Mouse (Mus musculus) NIH3T3 (cell line): Measurements from ENCODE around the gene Mrtfa.

Experiments
- DNase-seq: peaks from one replicate; pipeline ENCODE4 v3.0.0-alpha.2; 2012; ENCODE audit warnings: low read depth

Gene Mrtfa

GRCm38 (mm10) chr15:81066976-81067375 is 123.6 kb downstream of the Mrtfa start:
- DNase-seq = no peak

GRCm38 (mm10) chr15:81064661-81065060 is 125.9 kb downstream of the Mrtfa start:
- DNase-seq = no peak

DNA sequence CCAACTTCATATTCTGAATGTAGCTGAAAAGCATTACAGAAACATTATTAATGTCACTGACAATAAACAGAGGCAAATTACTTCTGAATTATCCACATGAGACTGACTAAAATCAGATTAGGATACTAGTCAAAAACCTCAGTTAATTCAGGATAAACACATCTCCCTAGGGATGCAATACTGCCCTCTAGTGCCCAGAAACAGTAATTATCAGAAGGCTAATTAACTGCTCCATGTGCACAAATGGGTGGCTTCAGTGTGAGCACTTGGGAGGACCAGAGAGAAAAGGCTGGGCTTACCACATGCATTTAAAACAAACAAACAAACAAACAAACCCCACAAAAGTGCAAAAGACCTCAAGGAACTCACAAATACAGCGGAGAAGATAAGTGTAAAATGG is 126.4 kb downstream of the Mrtfa start:
- DNase-seq = peak; percentile 71

- DNase-seq = peak; percentile 57
Measured at GRCm38 (mm10) chr15:81062616-81063015, 127.9 kb downstream of the Mrtfa start.

GRCm38 (mm10) chr15:81062175-81062588 is 128.4 kb downstream of the Mrtfa start:
- DNase-seq = peak; percentile 84

GRCm38 (mm10) chr15:81060975-81061374 is 129.6 kb downstream of the Mrtfa start:
- no peak for DNase-seq

- DNase-seq = no peak
Measured at GRCm38 (mm10) chr15:81057736-81058135, 132.8 kb downstream of the Mrtfa start.

GRCm38 (mm10) chr15:81055488-81055887 is 135.1 kb downstream of the Mrtfa start:
- no peak for DNase-seq

- DNase-seq = no peak
Measured at GRCm38 (mm10) chr15:81052491-81052890, 138.1 kb downstream of the Mrtfa start.

GRCm38 (mm10) chr15:81050488-81050887 is 140.1 kb downstream of the Mrtfa start:
- no peak for DNase-seq

GRCm38 (mm10) chr15:81049401-81050053 is 141.0 kb downstream of the Mrtfa start:
- DNase-seq = peak; percentile 65

DNA sequence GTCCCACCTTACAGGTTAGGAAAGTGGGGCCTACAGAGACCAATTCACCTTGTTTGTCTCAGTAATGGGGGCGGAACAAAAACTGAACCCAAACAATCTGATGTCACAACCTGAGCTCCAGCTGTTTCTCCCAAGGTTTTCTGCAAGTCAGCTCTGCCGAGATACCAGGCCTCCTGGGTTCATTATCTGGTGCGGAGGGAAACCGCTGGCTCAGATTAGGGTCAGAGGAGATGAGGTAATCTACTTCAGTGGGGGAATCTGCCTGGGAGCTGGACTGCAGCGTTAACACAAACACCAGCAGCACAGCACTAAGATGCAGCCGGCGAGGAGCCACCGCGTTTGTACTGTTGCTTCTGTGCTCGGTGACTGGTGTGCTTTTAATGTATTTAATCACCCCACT is 143.1 kb downstream of the Mrtfa start:
- DNase-seq = no peak

- DNase-seq = no peak
Measured at GRCm38 (mm10) chr15:81046061-81046460, 144.5 kb downstream of the Mrtfa start.

GRCm38 (mm10) chr15:81045336-81045735 is 145.2 kb downstream of the Mrtfa start:
- DNase-seq = no peak

GRCm38 (mm10) chr15:81044446-81044845 is 146.1 kb downstream of the Mrtfa start:
- DNase-seq = no peak

DNA sequence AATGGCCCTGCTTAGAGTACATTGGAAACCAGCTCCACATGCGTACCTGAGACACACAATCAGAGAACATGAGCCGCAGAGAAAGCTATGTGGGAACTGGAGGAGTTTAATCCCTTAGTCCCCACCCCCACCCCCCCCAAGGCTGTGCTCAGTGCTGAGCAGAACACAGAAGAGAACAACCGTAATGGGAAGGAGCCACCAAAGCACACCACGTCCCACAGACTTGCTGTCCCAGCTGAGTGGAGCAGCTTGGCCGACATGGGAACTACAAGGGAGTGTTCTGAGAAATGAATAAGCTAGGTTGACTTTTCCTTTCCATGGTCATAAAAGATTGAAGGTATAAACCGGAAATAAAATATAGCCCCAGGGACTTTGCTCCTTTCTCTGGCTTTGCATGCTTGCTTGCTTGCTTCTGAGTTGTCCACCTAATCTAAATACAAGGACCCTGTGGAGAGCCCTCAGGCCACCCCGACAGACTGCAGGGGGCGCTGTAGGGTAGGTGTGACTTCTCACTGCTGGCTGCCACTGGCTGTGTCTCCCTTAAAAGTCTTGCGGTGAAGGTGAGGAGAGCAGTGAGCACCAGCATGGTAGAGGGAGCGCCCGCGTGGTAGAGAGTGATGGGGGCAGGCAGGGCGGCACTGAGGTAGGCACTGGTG is 148.2 kb downstream of the Mrtfa start:
- peak; percentile 52 for DNase-seq

- no peak for DNase-seq
Measured at GRCm38 (mm10) chr15:81041767-81042166, 148.8 kb downstream of the Mrtfa start.

DNA sequence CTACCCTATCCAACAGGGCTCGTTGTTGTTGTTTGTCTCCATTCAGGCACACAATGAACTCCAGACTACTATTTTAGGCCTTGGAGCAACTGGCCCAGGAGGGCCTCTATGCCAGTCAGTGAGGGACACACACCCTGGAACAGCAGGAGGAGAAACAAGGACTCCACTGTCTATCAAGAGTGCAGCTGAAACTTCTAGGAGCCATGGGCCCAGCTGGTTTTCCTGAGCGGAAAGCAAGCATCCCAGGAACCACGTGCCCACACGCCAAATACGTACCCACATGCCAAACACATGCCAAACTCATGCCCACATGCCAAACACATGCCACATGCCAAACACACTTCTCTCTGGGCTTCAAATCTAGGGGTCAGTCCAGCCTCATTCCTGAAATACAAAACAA is 152.1 kb downstream of the Mrtfa start:
- no peak for DNase-seq

DNA sequence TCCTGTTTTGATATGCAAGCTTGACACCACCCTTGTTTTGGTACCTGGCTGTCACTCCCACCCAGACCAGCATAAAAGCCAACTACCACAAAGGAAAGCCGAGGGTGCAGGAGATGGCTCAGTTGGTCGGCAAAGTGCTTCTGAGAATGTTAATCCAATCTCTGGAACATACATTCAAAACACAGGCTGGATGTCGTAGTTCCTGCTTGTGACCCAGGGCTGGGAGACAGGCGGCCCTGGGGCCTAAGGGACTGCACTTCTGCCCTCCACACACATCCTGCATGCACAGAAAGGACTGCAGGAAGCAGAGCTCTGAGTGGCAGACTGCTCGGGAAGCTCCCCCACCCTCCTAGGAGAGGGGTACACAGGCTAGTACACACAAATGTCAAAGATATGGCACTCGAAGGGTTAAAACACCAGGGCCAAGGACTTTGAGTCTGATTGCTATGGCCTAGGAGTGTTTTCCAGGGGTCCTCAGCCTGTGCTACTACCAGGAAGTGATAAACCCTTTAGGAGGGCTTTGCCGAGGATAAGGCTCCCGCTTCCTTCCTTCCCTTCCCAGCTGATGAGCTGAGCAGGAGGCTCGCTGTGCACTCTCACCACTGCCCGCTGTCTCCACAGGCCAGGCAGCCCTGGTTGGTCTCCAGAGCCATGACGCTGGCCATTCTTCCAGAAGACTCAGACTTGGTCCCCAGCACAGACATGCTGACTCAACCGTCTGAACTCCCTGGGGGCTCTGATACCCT is 155.0 kb downstream of the Mrtfa start:
- DNase-seq = no peak

- no peak for DNase-seq
Measured at GRCm38 (mm10) chr15:81034119-81034518, 156.4 kb downstream of the Mrtfa start.

- peak; percentile 61 for DNase-seq
Measured at GRCm38 (mm10) chr15:81032941-81033629, 157.5 kb downstream of the Mrtfa start.

- DNase-seq = no peak
Measured at GRCm38 (mm10) chr15:81031611-81032010, 158.9 kb downstream of the Mrtfa start.
